Mouse (Mus musculus) thymus, postnatal 0 days (tissue): ENCODE data around the gene Tmc7. TPM values are rescaled to one million over a fixed set of nuclear protein-coding genes. Genes with fewer than 3 reads are reported as not detected.

Source experiments
- DNase-seq: peaks from one replicate; pipeline ENCODE4 v3.0.0-alpha.2; 2015; ENCODE audit warnings: low spot score
- polyA plus RNA-seq: library from polyadenylated mRNA; unstranded; fragments of >200 nt; fragmentation: Nextera tagmentation; extraction: Ambion mirVana; gene quantifications from 2 replicates; pipeline ENCODE4 v1.2.1, GENCODE M21; 2015

Tmc7 gene
- polyA plus RNA-seq = 0.75 and 0.78 TPM in 2 replicates

GRCm38 (mm10) chr7:118584257-118584907, at the start of gene Tmc7:
Tmc7 (minus strand) TSS chr7:118584736.
- DNase-seq = peak; percentile 61

GRCm38 (mm10) chr7:118633951-118634350, 49.4 kb upstream of the Tmc7 start:
- DNase-seq = no peak

- DNase-seq = no peak
Observed at GRCm38 (mm10) chr7:118633094-118633493, 48.6 kb upstream of the Tmc7 start.

- no peak for DNase-seq
Observed at GRCm38 (mm10) chr7:118627550-118628298, 43.2 kb upstream of the Tmc7 start.

GRCm38 (mm10) chr7:118621094-118621493, 36.6 kb upstream of the Tmc7 start:
- no peak for DNase-seq

GRCm38 (mm10) chr7:118620243-118620906, 35.8 kb upstream of the Tmc7 start:
- no peak for DNase-seq

GRCm38 (mm10) chr7:118618104-118618503, 33.6 kb upstream of the Tmc7 start:
- no peak for DNase-seq

- DNase-seq = no peak
Observed at GRCm38 (mm10) chr7:118614076-118614475, 29.5 kb upstream of the Tmc7 start.

GRCm38 (mm10) chr7:118611933-118612332, 27.4 kb upstream of the Tmc7 start:
- no peak for DNase-seq

- DNase-seq = no peak
Observed at GRCm38 (mm10) chr7:118611185-118611749, 26.7 kb upstream of the Tmc7 start.

- DNase-seq = no peak
Observed at GRCm38 (mm10) chr7:118610721-118611120, 26.2 kb upstream of the Tmc7 start.

GRCm38 (mm10) chr7:118609815-118610214, 25.3 kb upstream of the Tmc7 start:
- DNase-seq = no peak

- no peak for DNase-seq
Observed at GRCm38 (mm10) chr7:118604842-118605241, 20.3 kb upstream of the Tmc7 start.

- peak; percentile 48 for DNase-seq
Observed at GRCm38 (mm10) chr7:118599954-118600631, 15.6 kb upstream of the Tmc7 start.

GRCm38 (mm10) chr7:118597201-118597600, 12.7 kb upstream of the Tmc7 start, which contains the start of gene Tmc5:
Tmc5 (plus strand) TSS chr7:118597297.
- peak; percentile 84 for DNase-seq

GRCm38 (mm10) chr7:118596271-118596670, 11.7 kb upstream of the Tmc7 start:
- peak; percentile 85 for DNase-seq

GRCm38 (mm10) chr7:118595228-118595627, 10.7 kb upstream of the Tmc7 start:
- peak; percentile 96 for DNase-seq

- no peak for DNase-seq
Observed at GRCm38 (mm10) chr7:118594611-118595010, 10.1 kb upstream of the Tmc7 start.

GRCm38 (mm10) chr7:118593567-118594407, 9.3 kb upstream of the Tmc7 start:
- peak; percentile 74 for DNase-seq

GRCm38 (mm10) chr7:118592146-118592545, 7.6 kb upstream of the Tmc7 start:
- no peak for DNase-seq
